Mouse (Mus musculus): ENCODE data around the gene Igf1.

Igf1 gene

DNA sequence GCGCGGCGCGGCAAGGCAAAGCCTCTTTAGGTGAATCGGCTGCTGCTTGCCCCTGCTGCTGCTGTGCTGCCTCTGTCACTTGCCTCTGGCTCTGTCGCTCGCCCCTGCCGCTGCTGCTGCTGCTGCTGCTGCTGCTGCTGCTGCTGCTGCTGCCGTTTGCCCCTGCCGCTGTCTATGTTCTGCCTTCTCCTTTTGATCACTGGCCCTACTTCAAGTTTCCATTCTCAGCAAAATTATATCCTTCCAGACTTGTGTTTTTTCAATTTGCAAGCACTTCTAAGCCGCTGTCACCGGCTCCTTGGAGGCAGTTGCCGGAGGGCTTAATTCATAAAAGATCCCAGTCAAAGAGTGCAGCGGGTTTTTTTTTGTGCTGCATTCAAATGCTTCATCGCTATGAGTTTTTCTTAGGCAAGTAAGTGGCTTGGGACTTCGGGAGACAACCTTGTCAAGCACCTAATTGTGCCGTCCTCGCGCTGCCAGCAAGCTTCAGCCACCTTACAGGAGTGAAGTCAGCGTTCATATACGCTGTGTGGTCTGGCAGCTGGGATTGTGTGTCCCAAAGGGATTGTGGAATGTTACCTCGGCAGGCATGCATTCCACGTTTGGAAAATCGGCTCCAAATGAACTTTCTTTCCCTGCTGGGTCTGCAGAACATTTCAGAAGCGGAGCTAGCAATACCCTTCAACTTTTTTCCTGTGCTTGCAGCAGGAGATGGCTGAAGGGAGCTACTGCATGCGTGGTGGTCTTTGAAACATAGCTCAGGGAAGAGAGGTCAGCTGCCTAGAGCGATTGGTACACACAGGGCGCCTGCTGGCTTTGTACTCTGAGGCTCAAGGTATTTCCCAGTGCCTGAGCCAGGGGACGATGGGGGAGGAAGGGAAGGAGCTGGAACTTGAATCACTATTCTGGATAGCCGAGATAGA, 2.4 kb downstream of the Igf1 start:
- DNase-seq (ENCODE audit: low spot score) = no peak

DNA sequence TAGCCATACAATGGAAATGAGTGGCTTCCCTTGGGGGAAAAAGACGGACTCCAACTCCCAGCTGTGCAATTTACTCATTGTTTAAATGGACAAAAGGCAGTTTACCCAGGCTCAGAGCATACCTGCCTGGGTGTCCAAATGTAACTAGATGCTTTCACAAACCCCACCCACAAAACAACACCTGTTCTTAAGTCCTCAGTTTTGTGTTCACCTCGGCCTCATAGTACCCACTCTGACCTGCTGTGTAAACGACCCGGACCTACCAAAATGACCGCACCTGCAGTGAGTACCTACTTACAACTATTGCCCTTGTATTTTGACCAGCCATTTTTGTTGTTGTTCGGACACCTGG, 3.0 kb downstream of the Igf1 start:
- no peak for DNase-seq (ENCODE audit: low spot score)

DNA sequence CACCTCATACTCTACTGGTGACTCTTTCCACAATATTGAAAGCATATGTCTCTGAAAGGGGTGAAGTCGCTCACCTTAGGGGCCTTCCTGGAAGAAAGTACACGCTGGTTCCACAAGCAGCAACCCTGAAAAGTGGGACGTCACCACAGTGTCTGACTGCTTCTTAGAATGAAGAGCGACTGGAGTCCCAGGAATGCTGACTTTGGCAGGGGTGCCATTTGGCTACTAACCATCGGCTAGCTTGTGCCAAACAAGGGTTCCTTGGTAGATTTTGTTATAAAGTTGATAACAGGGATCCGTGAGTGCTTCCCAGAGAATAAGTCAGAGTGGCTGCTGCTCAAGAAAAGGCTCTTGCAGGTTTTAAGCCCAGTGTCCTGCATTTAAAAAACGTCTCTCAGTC, 4.8 kb downstream of the Igf1 start:
- no peak for DNase-seq (ENCODE audit: low spot score)

DNA sequence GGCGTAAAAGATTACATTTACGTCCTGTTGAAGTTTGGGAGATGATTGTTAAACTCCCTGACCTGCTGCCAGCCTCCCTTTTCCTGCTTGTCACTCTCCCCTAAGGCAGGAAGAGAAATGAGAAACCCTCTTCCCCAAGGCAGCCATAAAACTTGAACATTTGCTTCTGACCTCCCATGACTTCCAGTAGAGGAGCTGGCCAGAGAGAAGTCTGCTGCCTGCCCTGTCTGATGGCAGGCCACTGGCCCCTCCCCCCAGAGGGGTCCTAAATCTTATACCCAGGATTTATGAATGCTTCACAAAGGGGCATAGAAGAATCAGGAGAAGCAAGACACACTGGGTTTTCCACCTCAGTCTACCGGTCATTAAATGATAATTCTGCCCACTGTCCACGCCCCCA, 5.3 kb downstream of the Igf1 start:
- no peak for DNase-seq (ENCODE audit: low spot score)

DNA sequence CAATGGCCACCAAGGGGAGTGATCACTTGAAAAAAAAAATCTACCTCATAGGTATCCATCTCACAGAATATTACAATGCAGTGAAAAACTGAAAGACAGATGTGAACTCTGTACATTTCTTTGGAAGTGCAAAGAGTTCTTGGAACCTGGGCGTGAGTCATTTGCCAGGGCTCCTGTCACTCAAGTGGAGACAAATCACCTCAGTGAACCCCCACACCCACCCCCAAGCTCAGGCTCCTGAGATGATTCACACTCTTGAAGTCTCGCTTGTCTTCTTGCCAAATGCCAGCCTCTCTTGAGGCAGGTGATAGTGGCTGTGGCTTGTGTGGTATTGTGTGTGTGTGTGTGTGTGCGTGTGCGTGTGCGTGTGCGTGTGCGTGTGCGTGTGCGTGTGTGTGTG, 7.6 kb downstream of the Igf1 start:
- no peak for DNase-seq (ENCODE audit: low spot score)

DNA sequence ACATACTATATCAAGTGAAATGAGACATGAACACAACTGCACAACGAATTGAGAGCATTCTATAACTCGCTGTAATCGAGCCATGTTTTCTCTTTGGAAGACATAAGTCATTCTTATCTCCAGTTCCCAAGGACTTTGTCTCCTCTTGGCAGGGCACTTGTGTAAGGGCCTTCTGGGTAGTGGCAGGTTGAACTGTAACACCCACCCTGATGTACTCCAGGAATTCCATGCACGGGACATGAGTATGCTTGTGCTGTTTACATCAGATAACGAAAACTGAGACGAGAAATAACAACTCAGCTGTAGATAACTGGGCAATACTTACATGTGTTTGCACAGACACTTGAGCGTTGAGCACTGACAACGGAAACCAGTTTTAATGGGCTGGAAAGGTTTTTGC, 8.4 kb downstream of the Igf1 start:
- DNase-seq (ENCODE audit: low spot score) = no peak

DNA sequence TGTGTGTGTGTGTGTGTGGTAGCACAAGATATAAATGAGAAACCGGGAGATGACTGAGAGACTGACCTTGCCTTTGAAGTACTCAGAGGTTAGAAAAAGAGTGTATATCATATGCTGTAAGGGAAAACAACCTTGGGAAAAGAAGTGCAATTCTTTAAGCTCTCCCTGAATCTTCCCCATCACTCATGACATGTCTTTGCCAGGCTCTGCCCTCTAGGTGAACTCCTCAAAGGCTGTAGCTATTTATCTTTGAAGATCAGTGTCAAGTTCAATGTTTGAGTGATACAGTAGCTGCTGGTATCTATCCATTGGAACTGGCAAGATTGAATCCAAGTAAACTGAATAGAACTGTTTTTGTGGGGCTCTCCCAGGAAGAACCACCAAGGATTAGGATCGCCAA, 9.2 kb downstream of the Igf1 start:
- no peak for DNase-seq (ENCODE audit: low spot score)

DNA sequence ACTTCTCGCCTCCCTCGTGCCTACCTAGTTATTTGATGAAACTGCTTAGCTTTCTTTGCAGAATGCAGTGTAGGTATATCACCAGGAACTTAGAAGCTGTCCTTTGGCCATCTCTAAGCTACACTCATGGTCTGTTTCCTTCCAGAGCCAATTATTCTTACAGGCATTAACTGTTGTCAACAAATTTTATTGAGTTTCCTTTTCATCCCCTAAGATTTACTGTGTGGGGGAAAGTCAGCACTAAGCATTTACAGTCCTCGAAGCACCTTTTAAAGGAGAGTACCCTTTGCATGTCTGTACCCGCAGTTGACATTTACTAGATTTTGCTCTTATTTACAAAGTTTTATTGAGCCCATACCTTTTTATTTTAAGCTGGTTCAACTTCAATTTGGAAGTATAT, 9.6 kb downstream of the Igf1 start:
- no peak for DNase-seq (ENCODE audit: low spot score)

DNA sequence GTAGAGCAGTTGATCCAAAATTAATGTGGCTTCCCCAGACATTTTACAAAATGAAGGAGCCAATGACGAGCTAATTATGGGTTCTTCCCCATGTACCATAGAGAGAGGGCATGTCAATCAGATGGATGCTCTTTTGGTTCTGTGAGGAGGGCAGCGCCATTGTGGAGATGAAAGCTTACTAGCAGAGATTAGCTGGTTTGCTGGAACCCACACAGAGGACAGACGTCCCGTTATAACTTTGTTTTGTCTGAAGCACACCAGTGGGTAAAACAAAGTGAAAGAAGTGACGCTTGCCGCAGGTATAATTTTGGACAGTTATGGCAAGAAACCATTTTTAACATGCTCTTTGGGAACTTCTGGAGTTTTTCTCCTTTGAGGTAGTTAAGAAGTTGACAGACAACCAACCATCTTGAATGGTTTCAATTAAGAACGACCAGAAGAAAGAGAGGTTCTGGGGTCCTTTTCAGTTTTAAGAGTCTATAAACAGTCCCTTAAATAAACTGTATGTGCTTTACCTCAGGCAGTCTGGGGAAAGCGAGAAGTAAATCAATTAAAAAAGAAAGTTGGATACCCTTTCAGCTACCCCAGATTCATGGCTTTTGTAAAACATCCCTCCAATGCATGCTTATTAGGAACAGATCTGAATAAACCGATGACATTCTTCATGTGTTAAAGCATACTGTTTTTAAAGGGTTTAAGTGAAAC, 10.4 kb downstream of the Igf1 start:
- DNase-seq (ENCODE audit: low spot score) = no peak

DNA sequence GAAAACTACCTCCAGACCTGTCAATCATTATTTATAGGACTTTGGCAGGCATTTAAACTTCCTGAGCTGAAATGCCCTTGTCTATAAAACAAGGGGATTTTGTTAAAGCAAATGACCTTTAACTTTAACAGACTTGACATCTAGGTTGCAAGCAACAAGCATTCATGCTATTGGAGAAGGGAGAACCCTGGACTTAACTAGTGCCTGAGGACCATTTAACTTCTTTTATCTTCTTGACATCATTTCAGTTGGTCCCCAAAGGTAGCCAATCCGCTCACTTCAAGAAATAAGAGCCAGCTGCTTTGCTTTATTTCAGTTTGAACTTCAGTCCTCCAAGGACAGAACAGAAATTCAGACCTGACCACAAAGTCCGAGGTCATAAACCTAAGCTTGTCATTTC, 11.1 kb downstream of the Igf1 start:
- no peak for DNase-seq (ENCODE audit: low spot score)

DNA sequence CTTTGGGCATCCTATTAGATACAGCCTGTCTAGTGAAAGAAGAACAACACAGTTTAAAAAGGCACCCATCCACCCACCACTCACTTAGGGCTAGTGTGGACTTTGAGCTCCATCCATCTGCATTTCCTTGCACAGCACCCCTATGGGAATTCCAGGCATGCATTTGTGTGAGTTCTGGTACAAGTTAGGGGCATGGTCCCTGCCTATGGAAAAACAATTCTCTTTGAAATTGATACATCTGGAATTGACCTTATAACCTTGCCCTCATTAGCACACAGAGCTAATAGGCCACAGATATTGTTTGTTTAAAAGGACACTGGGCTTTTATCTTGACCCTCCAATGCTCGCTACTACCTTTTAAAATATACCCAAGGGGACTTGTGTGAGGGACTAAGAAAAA, 11.6 kb downstream of the Igf1 start:
- DNase-seq (ENCODE audit: low spot score) = no peak

DNA sequence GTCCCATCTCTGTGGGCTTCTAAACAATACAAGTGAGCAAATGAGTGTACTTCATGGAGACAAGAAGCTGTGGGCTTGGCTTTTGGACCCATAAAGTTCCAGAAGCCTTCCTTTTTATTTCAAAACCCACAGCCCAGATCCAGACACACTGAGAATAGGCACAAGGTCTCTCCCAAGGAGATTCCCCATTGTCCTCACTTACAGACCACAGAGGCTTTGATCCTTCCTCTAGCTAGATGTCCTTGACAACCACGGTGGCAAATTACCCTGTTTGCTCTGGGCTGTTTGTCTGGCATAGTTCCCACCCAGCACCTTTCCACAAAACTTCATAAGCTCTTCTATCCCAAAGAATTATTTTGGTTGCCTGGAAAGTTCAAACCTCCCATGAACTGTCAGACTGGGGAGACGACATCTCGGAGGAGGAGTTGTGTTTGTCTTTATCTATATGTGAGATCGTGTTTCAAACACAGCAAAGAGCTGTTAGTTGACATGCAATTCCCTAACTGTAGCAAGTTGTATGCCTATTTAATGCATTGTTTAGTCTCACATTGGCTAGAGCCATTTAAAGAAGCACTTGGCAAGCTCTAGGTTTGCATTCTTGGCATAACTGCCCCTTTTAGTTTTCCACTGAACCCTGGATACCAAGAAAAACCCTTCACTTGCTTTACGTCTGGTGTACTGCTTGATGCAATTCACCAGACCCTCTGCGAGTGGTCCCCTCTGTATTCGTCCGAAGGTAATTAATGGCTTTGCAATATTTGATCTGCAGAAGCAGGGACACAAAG, 14.0 kb downstream of the Igf1 start:
- DNase-seq (ENCODE audit: low spot score) = no peak

DNA sequence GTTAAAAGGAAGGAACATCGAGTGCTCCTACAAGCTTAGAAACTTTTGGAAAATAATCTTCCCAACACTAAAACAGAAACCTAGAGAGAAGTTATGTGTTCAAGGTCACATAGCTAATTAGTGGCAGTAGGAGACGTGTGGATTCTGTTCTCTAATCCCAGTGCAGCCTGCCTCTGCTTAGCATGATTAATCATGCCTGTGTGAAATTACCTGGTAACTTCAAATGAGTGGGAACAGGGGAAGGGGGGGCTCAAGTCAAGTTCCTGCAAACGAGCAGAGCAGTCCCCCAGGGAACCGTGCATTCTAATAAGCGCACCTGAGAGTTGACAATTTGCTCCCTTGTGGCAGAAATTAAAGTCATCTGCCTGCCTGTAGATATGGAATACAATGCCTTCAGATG, 14.8 kb downstream of the Igf1 start:
- no peak for DNase-seq (ENCODE audit: low spot score)

DNA sequence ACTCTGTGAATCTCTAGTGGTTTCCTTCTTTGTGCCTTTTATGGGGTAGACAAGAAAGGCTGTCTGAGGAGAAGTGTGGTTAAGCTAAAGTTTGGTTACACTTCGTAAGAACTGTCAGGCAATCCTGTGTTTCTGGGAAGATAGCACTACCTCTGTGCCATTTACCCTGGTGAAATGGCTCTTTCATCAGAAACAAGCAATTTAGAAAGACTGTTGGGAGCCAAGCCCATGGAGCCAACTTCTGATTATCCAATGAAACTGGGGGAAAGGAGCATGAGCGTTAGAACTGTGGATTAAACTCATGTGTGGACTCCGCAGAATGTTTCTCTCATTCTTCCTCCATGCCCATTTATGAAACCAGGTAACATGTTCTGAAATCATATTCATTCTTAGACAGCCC, 15.5 kb downstream of the Igf1 start:
- no peak for DNase-seq (ENCODE audit: low spot score)

DNA sequence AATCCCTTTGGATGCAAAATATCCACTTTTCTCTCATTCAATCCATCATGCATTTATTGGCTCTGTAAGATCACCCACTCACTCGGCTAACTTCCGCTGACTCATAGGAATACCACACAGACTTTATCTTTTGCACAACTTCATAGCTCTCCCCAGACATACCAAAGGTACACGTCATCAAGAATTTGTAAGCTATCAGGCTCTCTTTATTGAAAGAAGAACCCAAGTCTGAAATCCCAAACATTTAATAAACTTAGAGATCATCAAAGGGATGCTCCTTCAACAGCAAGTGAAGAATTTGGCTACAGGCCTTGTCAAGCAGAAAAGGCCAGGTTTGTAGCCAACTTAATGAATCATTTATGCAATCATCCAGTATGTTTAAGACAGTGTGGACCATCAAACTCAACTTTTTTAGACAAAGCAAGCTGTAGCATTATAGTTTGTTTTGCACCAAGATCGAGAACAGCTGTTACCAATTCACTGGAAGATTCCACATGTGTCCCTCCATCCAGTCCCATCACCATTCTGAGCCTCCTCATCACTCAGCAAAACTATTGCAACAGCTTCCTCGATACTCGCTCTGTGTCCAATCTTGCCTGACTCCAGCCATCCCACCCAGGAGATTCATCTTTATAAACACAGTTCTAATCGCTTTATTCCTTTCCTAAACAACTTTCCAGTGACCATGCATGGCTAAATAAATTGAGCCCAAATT, 22.2 kb downstream of the Igf1 start:
- no peak for DNase-seq (ENCODE audit: low spot score)

DNA sequence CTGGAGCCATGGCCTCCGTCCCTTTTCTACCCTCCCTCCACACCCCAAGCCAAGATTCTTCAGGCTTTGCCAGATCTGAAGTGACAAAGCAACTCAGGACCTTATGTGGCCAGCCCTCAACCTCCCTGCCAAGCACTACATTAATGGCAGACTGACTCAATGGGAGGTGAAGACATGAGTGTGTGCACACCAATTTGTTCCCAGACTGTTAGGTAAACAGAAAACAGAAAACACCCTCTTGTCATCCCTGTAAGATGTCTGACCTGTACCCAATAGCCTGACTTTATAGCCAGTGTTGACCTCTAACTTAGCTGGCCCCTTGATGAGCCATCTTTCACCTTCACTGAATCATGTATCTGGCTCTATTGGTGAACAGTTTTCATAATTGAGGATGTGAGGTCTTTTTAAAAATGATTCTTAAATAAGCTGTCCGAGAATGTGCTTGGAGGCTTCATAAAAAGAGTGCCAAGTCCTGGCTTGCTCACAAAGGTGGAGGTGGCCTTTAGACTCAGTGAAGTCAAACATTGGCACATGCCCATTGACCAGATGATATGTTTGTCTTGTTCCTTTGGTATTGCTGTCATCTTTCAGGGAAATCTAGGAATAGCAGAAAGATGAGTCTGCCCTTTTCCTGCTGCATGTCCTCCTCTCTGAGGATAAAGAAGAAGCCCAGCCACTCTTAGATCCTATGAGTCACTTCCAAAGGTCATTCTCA, 27.4 kb downstream of the Igf1 start:
- no peak for DNase-seq (ENCODE audit: low spot score)

DNA sequence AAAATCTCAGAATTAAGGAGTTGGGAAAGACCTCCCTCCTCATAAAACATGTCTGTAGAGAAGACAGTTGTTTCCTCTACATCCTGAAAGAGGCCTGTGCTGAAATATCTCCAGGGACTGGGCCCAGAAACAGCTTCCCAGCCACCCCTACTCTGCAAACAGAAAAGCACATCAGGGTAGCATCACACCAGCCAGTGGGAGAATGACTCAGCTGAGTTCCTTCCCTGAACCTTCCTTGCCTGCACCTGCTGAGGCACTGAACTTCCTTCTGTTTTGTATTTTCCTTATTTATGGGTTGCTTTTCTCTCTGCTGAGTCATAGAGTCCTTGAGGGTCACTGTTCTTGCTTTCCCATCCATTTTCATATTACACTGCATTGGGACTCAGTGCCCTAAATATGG, 31.8 kb downstream of the Igf1 start:
- DNase-seq (ENCODE audit: low spot score) = no peak

DNA sequence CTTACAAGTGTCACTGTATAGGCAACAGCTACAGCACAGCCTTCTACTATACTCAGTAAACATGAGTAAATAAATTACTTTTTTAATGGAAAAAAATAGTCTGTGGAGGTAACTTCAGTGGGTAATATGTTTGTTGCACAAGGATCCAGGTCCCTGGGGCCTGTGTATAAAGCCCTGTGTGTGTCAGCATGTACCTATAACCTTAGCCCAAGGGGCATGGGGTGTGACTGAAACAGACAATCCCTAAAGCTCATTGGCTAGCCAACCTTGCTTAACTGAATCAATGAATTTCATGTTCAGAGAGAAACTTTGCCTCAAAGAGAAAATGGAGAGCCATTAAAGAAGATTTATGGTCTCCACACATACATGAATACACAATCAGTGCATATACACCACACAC, 34.2 kb downstream of the Igf1 start:
- DNase-seq (ENCODE audit: low spot score) = no peak

DNA sequence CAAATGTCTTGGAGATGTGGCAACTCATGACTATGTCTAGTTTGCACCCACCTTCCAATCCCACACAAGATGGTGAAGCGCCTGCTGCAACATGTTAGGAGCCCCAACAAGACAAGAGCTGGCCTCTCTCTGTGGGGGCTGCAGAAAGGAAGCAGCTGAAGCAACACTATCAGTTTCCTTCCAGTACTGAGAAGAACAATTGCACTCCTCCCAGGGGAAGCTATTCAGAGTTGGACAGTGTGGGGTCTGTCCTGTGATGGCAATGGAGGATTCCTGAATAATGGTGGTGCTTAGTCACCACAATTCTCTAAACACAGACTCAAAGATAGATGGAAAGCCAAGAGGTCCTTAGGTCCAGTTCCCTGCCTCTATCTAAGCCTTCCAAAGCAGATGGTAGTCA, 35.2 kb downstream of the Igf1 start:
- no peak for DNase-seq (ENCODE audit: low spot score)

DNA sequence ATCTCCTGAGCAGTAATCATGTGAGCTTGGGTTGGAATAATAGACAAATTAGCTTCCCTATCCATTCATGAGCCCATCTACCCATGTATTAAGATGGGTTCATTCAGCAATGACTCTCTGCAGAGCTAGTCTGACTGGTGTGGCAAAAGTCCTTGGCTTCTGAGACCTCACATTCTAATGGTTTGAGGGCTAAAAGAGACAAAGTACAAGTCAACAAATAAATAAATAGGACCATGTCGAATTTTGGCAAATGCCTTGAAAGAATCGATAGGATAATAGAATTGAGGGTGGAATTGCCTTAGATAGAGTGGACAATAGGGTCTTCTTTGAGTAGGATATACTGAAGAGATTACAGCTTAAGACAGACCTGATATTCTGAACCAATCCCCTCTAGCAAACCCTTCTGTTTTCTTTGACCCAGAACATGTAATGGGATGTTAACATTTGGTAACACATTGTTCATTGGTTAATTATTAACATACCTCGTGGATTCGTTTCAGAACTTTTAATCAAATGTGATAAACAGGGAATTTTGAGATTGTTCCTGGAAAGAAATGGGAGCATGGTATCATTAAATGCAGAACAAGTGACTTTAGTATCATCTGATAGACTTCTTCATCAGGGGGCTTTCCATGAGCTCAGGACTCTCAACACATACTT, 36.5 kb downstream of the Igf1 start:
- no peak for DNase-seq (ENCODE audit: low spot score)

DNA sequence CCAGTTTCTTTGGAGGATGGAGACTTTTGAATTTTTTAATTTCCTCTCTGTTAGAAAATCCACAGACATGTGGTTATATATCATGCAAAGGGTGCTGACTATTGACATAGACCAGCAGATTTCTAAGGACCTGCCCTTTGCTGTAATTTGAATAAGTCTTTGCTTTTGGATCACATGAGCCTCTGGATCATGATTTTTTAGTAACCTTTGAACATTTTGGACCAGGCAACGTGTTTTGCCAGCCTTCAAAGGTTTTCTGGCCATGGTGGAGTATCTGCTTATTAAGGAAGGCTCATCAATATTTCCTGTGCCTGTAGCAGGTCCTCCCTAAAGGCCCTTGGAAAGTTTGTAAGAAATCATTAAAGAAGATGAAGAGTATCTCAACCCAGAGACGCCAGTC, 37.3 kb downstream of the Igf1 start:
- DNase-seq (ENCODE audit: low spot score) = no peak

Measured in spleen, adult 12 weeks (tissue).